Mouse (Mus musculus) CH12.LX (cell line): ENCODE results near the gene Pspc1. TPM values are rescaled to one million over a fixed set of nuclear protein-coding genes. Genes with fewer than 3 reads are reported as not detected.

ENCODE experiments used
- DNase-seq: peaks from one replicate; pipeline ENCODE4 v3.0.0-alpha.2; 2013; ENCODE audit errors: extremely low read depth
- H3K27ac ChIP-seq: 2 replicates; pipeline ENCODE4 v1.5.1; 2012; ENCODE audit warnings: low read depth, mild to moderate bottlenecking, control low read depth, moderate library complexity; ENCODE audit not compliant: insufficient read depth
- H3K27me3 ChIP-seq: replicated peaks from 2 replicates; pipeline ENCODE3; 2012; ENCODE audit warnings: inconsistent platforms
- H3K36me3 ChIP-seq, 2 experiments: replicated peaks in 1 of 2; 2 replicates each; pipeline versions ENCODE3 to v1.6.1; 2012; ENCODE audit warnings: inconsistent platforms in 1 of 2, low read length in 1 of 2, mild to moderate bottlenecking in 1 of 2, mixed read lengths in 1 of 2, moderate library complexity in 1 of 2; ENCODE audit not compliant: control insufficient read depth in 1 of 2, insufficient read depth in 1 of 2
- H3K4me1 ChIP-seq, 2 experiments: 2 replicates each; pipeline ENCODE4 v1.6.1; 2012; ENCODE audit warnings: inconsistent platforms in 1 of 2, moderate library complexity in 1 of 2; ENCODE audit not compliant: insufficient read depth in 2 of 2, control insufficient read depth in 1 of 2
- H3K4me2 ChIP-seq: 2 replicates; pipeline ENCODE4 v1.6.1; 2012; ENCODE audit warnings: low read depth, mild to moderate bottlenecking, control low read depth; ENCODE audit not compliant: poor library complexity, insufficient read depth, severe bottlenecking
- H3K4me3 ChIP-seq, 3 experiments: fragments of 150-350 bp in 1 of 3; sonication (generic) in 1 of 3; replicated peaks in 1 of 3; 2 replicates each; pipeline versions ENCODE3 to v1.5.1; 2011 to 2012; ENCODE audit warnings: low read depth in 2 of 3, low read length in 2 of 3, mild to moderate bottlenecking in 2 of 3, moderate library complexity in 2 of 3, control low read depth in 1 of 3, improper control_type of control experiment in 1 of 3, inconsistent platforms in 1 of 3, mixed read lengths in 1 of 3; ENCODE audit not compliant: poor library complexity in 1 of 3
- H3K79me2 ChIP-seq: replicated peaks from 2 replicates; pipeline ENCODE4 v1.6.1; 2012; ENCODE audit warnings: mild to moderate bottlenecking, moderate library complexity; ENCODE audit not compliant: control insufficient read depth, poor library complexity, insufficient read depth, severe bottlenecking; ENCODE audit errors: extremely low read depth
- H3K9ac ChIP-seq: 2 replicates; pipeline ENCODE4 v1.6.1; 2012; ENCODE audit warnings: low read depth, mild to moderate bottlenecking, control low read depth, moderate library complexity; ENCODE audit not compliant: insufficient read depth
- H3K9me3 ChIP-seq: replicated peaks from 2 replicates; pipeline ENCODE3; 2012; ENCODE audit warnings: low read length, inconsistent platforms, mixed read lengths
- ELF1 ChIP-seq: IDR thresholded peaks from 2 replicates; pipeline ENCODE4 v1.6.1; 2014; ENCODE audit warnings: low read depth, mild to moderate bottlenecking, inconsistent platforms, low read length, improper control_type of control experiment
- EP300 ChIP-seq: IDR thresholded peaks from 2 replicates; pipeline ENCODE4 v1.6.1; 2011; ENCODE audit warnings: low read length, improper control_type of control experiment
- GABPA ChIP-seq: IDR thresholded peaks from 2 replicates; pipeline ENCODE4 v1.6.1; 2012; ENCODE audit warnings: low read depth, low read length, improper control_type of control experiment, inconsistent platforms; ENCODE audit not compliant: insufficient replicate concordance
- IRF4 ChIP-seq: IDR thresholded peaks from 2 replicates; pipeline ENCODE4 v1.6.1; 2014; ENCODE audit warnings: low read depth, mild to moderate bottlenecking, inconsistent platforms, low read length, improper control_type of control experiment
- JUND ChIP-seq: conservative IDR thresholded peaks from 2 replicates; pipeline ENCODE4 v1.6.1; 2011; ENCODE audit warnings: low read depth, low read length, improper control_type of control experiment
- NELFE ChIP-seq: IDR thresholded peaks from 2 replicates; pipeline ENCODE4 v1.6.1; 2011; ENCODE audit warnings: low read depth, low read length, improper control_type of control experiment
- POLR2AphosphoS2 ChIP-seq: IDR thresholded peaks from 2 replicates; pipeline ENCODE4 v1.6.1; 2011; ENCODE audit warnings: low read depth, low read length, improper control_type of control experiment
- SIN3A ChIP-seq: IDR thresholded peaks from 2 replicates; pipeline ENCODE4 v1.6.1; 2012; ENCODE audit warnings: low read length, improper control_type of control experiment, inconsistent platforms
- SMC3 ChIP-seq: IDR thresholded peaks from 2 replicates; pipeline ENCODE4 v1.6.1; 2011; ENCODE audit warnings: low read depth, low read length, improper control_type of control experiment
- TCF12 ChIP-seq: IDR thresholded peaks from 2 replicates; pipeline ENCODE4 v1.6.1; 2014; ENCODE audit warnings: low read depth, mild to moderate bottlenecking, inconsistent platforms, low read length, improper control_type of control experiment
- USF1 ChIP-seq: IDR thresholded peaks from 2 replicates; pipeline ENCODE4 v1.6.1; 2014; ENCODE audit warnings: low read depth, mild to moderate bottlenecking, inconsistent platforms, low read length, improper control_type of control experiment
- ZC3H11A ChIP-seq: IDR thresholded peaks from 2 replicates; pipeline ENCODE4 v1.6.1; 2012; ENCODE audit warnings: low read depth, mild to moderate bottlenecking, inconsistent platforms, low read length, improper control_type of control experiment
- ZKSCAN1 ChIP-seq: IDR thresholded peaks from 2 replicates; pipeline ENCODE4 v1.6.1; 2012; ENCODE audit warnings: low read depth, inconsistent platforms, low read length, improper control_type of control experiment, borderline replicate concordance
- ZNF384 ChIP-seq: IDR thresholded peaks from 2 replicates; pipeline ENCODE4 v1.6.1; 2012; ENCODE audit warnings: low read depth, low read length, improper control_type of control experiment, inconsistent platforms
- dilution Hi-C: fragments of 300-500 bp; cut with MboI; formaldehyde crosslinking; loops from 2 replicates; pipeline ENCODE4 v1.14.3; 2020; ENCODE audit warnings: low sequenced_read_pairs; ENCODE audit not compliant: extremely low pct_unique_long_range_greater_than_20kb, extremely low pct_ligation_motif_present
- in situ Hi-C: fragments of 300-500 bp; cut with MboI; formaldehyde crosslinking; loops from 3 replicates; pipeline ENCODE4 v1.14.3; 2019; ENCODE audit warnings: low sequenced_read_pairs, low pct_ligation_motif_present, low pct_unique_long_range_greater_than_20kb, mixed read lengths
- polyA plus RNA-seq: library from polyadenylated mRNA; unstranded; fragments of >175 nt; gene quantifications from 2 replicates; pipeline ENCODE4 v1.2.1, GENCODE M21; 2012; ENCODE audit warnings: low read depth; ENCODE audit not compliant: insufficient read length
- total RNA-seq, 2 experiments: library from RNA; depleted of rRNA; stranded (reverse); fragments of 300-350 nt in 1 of 2; fragments of >200 nt in 1 of 2; gene quantifications; 2 replicates each; pipeline ENCODE4 v1.2.3; 2012 to 2014

The Pspc1 gene
- total and polyA plus RNA-seq, 3 experiments, result 42.5 to 125 (median 46.9) TPM

DNA sequence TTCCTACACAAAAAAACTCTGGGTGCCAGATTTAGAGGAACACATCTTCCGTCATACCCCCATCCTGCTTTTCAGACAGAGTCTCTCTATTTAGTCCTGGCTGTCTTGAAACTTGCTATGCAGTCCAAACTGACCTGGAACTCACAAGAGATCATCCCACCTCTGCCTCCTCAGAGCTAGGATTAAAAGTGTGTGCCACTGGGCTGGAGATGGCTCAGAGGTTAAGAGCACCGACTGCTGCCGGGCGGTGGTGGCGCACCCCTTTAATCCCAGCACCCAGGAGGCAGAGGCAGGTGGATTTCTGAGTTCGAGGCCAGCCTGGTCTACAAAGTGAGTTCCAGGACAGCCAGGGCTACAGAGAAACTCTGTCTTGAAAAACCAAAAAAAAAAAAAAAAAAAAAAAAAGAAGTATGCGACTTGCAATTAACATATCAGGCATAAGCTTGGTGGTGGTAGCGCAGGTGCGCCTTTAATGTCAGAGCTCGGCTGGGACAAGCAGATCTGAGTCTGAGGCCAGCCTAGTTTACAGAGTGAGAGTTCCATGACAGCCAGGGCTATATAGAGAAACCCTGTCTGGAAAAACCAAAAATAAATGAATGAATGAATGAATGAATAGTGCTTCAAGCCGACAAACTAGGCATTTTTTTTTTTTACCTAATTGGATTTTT, 1.4 kb downstream of the Pspc1 start:
- H3K27me3 ChIP-seq, result no peaks in the 10 kb centered on the region
- TF ChIP-seq POLR2AphosphoS2, result no peak
- peak; percentile 58; the same call in 1 of the 2 replicates for TF ChIP-seq SIN3A
- TF ChIP-seq ZNF384, result peak; percentile 39; the same call in 1 of the 2 replicates
- no peak for TF ChIP-seq ZC3H11A
- TF ChIP-seq, all 38 proteins: peak for 2
- Histone ChIP-seq H3K79me2 (peaks cover 58% of the 10 kb centered on the region), H3K36me3 (peaks cover under 1 to 15% of the 10 kb centered on the region in 2 experiments), H3K4me2 (peak overlapping the region; percentile 79; the same call in 1 of the 2 replicates), H3K9ac (no peak overlapping the region; the same call in 1 of the 2 replicates), H3K4me3 (peak overlapping the region; percentile 89 to 99 (median 89)), H3K4me1 (peaks cover 3 to 32% of the 10 kb centered on the region in 2 experiments; a peak in 2 of 4 replicates), H3K9me3 (no peaks in the 10 kb centered on the region), H3K27ac (no peak overlapping the region)
- dilution Hi-C loops (no loop called here), in situ Hi-C loops (loop anchor here (25.0 kb wide), 1 partner anchor 389 kb away; no protein-coding TSS in a partner anchor)
- DNase-seq, result peak; percentile 46

- Histone ChIP-seq H3K4me3 (peak overlapping the region in 2 of 3 experiments; percentile 11 to 99), H3K27ac (no peak overlapping the region), H3K9me3 (no peaks in the 10 kb centered on the region), H3K36me3 (peaks cover 6 to 26% of the 10 kb centered on the region in 2 experiments), H3K9ac (peak overlapping the region; percentile 36; the same call in 1 of the 2 replicates), H3K4me2 (peak overlapping the region; percentile 69), H3K79me2 (peaks cover 71% of the 10 kb centered on the region), H3K27me3 (no peaks in the 10 kb centered on the region), H3K4me1 (peaks cover 3 to 33% of the 10 kb centered on the region in 2 experiments; a peak in 2 of 4 replicates)
- TF ChIP-seq ELF1 (no peak), NELFE (no peak), ZKSCAN1 (no peak), IRF4 (no peak), GABPA (no peak), SMC3 (no peak), JUND (no peak), TCF12 (no peak), USF1 (no peak), EP300 (no peak)
- dilution Hi-C loops (no loop called here), in situ Hi-C loops (loop anchor here (25.0 kb wide), 1 partner anchor 388 kb away; no protein-coding TSS in a partner anchor)
- DNase-seq, result no peak
Observed at GRCm38 (mm10) chr14:56775416-56775815, 2.7 kb downstream of the Pspc1 start.
